Mouse (Mus musculus) myocyte (in vitro differentiated cells): Measurements from ENCODE around the gene Ankk1.

Experiments used
- CEBPB ChIP-seq: IDR thresholded peaks from 2 replicates; pipeline ENCODE4 v1.6.1; 2011; ENCODE audit warnings: mild to moderate bottlenecking, moderate library complexity; ENCODE audit not compliant: poor library complexity, insufficient read depth, severe bottlenecking
- E2F4 ChIP-seq: IDR thresholded peaks from one replicate; pipeline ENCODE4 v1.6.1; 2011; ENCODE audit warnings: mild to moderate bottlenecking, control low read depth, moderate library complexity; ENCODE audit not compliant: insufficient read depth
- MAX ChIP-seq: IDR thresholded peaks from one replicate; pipeline ENCODE4 v1.6.1; 2011; ENCODE audit warnings: low read depth, mild to moderate bottlenecking, control low read depth
- MYOD1 ChIP-seq, 3 experiments: IDR thresholded peaks; one replicate each; pipeline ENCODE4 v1.6.1; 2011; ENCODE audit warnings: control low read depth in 2 of 3, low read depth in 2 of 3, mild to moderate bottlenecking in 2 of 3, moderate library complexity in 1 of 3; ENCODE audit not compliant: insufficient read length in 2 of 3, control insufficient read depth in 1 of 3
- POLR2A ChIP-seq: IDR thresholded peaks from one replicate; pipeline ENCODE4 v1.6.1; 2011; ENCODE audit warnings: low read depth, mild to moderate bottlenecking, control low read depth, moderate library complexity; ENCODE audit not compliant: insufficient read length
- SRF ChIP-seq: IDR thresholded peaks from one replicate; pipeline ENCODE4 v1.6.1; 2011; ENCODE audit warnings: low read depth; ENCODE audit not compliant: control insufficient read depth, insufficient read length
- TCF3 ChIP-seq: IDR thresholded peaks from one replicate; pipeline ENCODE4 v1.6.1; 2011; ENCODE audit warnings: low read depth, control low read depth; ENCODE audit not compliant: insufficient read length
- USF1 ChIP-seq: IDR thresholded peaks from one replicate; pipeline ENCODE4 v1.6.1; 2011; ENCODE audit warnings: low read depth, mild to moderate bottlenecking, control low read depth, moderate library complexity

- TF ChIP-seq POLR2A (no peak), CEBPB (no peak), E2F4 (no peak), MAX (no peak), USF1 (no peak), TCF3 (no peak), SRF (no peak), MYOD1 (IDR thresholded peaks at IDR 0.05; ENCODE audit: control insufficient read depth in 1 of 3, insufficient read length in 2 of 3, low read depth in 2 of 3) (no peak)
Observed at GRCm38 (mm10) chr9:49373946-49374345, 52.9 kb downstream of the Ankk1 start.
